Mouse (Mus musculus): ENCODE data around the gene Fam98c. TPM values are rescaled to one million over a fixed set of nuclear protein-coding genes. Genes with fewer than 3 reads are reported as not detected.
"Not testable (repeated sequence)": the region's sequence is repeated elsewhere in the genome, so short reads cannot be mapped to it uniquely, and the experiment has no call there.

The Fam98c gene
- 1 to 10 TPM; 8.3 to 9.4 TPM for polyA plus RNA-seq (2017; shearing (Covaris generic))

- peak; percentile 93 for ATAC-seq
Observed at GRCm38 (mm10) chr7:29155838-29156782, at the start of gene Fam98c. TSS of gene Fam98c (minus strand) at chr7:29156234.

GRCm38 (mm10) chr7:29202577-29202976 is 46.5 kb upstream of the Fam98c start:
- ATAC-seq, result no peak

GRCm38 (mm10) chr7:29194230-29194629 is 38.2 kb upstream of the Fam98c start:
- not testable (repeated sequence) for ATAC-seq

- ATAC-seq, result not testable (repeated sequence)
Observed at GRCm38 (mm10) chr7:29181323-29181722, 25.3 kb upstream of the Fam98c start.

GRCm38 (mm10) chr7:29180854-29181236 is 24.8 kb upstream of the Fam98c start:
- no peak for ATAC-seq

GRCm38 (mm10) chr7:29180077-29180853 is 24.2 kb upstream of the Fam98c start, which contains the start of gene Psmd8:
TSS of gene Psmd8 (minus strand) at chr7:29180701.
- peak; percentile 97 for ATAC-seq

GRCm38 (mm10) chr7:29179323-29179722 is 23.3 kb upstream of the Fam98c start:
- ATAC-seq, result no peak

GRCm38 (mm10) chr7:29178106-29178505 is 22.1 kb upstream of the Fam98c start:
- ATAC-seq, result no peak

GRCm38 (mm10) chr7:29172390-29173016 is 16.5 kb upstream of the Fam98c start:
- no peak for ATAC-seq

- no peak for ATAC-seq
Observed at GRCm38 (mm10) chr7:29171562-29172097, 15.6 kb upstream of the Fam98c start.

- peak; percentile 39 for ATAC-seq
Observed at GRCm38 (mm10) chr7:29170755-29171561, 14.9 kb upstream of the Fam98c start.

- ATAC-seq, result peak; percentile 10
Observed at GRCm38 (mm10) chr7:29170066-29170754, 14.2 kb upstream of the Fam98c start, which contains the start of the genes Ggn and Spred3. TSS of gene Ggn (plus strand) at chr7:29170210. TSS of gene Spred3 (minus strand) at chr7:29170411.

- ATAC-seq, result peak; percentile 27
Observed at GRCm38 (mm10) chr7:29169231-29170065, 13.4 kb upstream of the Fam98c start.

GRCm38 (mm10) chr7:29168791-29169230 is 12.8 kb upstream of the Fam98c start:
- no peak for ATAC-seq

- no peak for ATAC-seq
Observed at GRCm38 (mm10) chr7:29168121-29168695, 12.2 kb upstream of the Fam98c start.

GRCm38 (mm10) chr7:29167656-29168055 is 11.6 kb upstream of the Fam98c start:
- no peak for ATAC-seq

- peak; percentile 70 for ATAC-seq
Observed at GRCm38 (mm10) chr7:29162750-29163525, 6.9 kb upstream of the Fam98c start.

- ATAC-seq, result no peak
Observed at GRCm38 (mm10) chr7:29162294-29162693, 6.3 kb upstream of the Fam98c start.

GRCm38 (mm10) chr7:29158264-29158663 is 2.2 kb upstream of the Fam98c start:
- ATAC-seq, result no peak

Measured in CD4-positive, CD25-positive, alpha-beta regulatory T cell, adult 4 months (primary cell).